Mouse (Mus musculus) layer of hippocampus, adult 9-10 months (tissue): ENCODE data around the gene Slc45a3.

Experiments
- DNase-seq: peaks from one replicate; pipeline ENCODE4 v3.0.0; 2022; ENCODE audit warnings: low spot score

The Slc45a3 gene

DNA sequence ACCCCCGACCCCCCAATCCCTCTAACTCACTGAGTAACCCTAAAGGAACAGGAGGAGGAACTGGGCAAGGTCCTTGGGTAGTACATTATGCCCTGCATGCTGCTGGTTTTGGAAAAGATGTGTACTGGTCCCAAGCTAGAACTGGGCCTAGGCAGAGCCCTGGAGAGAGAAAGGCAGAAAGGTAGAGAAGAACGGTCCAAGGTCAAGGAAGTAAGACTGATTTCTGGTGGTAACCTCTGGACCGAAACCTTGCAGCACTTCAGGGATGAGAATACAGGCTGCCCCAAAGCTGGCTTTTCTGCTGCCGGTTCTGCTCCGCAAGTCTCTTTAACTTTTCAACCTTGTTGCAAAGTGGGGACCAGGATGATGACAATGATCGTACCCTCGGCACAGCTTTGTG lies 1.8 kb downstream of the Slc45a3 start:
- DNase-seq: no peak

DNA sequence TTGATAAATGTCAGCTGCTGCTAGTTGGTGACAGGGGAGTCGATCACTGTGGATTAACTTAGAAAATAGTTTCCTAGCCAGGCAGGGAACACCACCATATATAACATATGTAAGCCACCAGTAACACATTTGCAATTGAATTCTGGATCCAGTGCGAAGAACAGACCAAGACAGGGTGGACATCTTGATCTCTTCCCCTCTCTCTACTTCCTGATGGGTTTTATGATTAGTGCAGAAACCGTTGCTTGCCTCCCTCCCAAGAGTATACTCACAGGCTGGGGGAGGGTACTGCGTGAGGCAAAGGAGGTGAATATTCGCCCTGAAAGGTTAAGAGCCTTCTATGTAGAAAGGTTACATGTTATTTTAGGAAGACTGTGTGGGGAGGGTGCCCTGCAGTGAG lies 3.1 kb downstream of the Slc45a3 start:
- DNase-seq: no peak

DNA sequence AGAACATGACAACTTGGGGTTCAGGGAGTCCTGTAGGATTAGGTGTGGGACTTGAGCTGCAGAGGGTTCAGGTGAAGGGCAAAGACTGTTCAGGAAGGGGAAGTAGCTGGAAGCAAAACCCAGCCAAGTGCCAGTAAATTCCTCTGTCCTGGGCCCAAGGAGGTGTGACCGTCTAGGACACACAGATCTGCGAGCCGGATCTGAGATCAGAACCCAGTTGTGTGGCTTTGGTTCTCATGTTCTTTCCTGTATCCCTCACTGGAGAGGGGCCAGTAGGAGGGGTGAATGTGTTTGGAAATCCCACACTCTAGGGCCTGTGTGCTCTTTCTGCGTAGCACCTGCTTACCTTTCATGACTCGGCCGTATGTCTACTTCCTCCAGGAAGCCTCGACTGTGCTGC lies 4.6 kb downstream of the Slc45a3 start:
- no peak for DNase-seq

DNA sequence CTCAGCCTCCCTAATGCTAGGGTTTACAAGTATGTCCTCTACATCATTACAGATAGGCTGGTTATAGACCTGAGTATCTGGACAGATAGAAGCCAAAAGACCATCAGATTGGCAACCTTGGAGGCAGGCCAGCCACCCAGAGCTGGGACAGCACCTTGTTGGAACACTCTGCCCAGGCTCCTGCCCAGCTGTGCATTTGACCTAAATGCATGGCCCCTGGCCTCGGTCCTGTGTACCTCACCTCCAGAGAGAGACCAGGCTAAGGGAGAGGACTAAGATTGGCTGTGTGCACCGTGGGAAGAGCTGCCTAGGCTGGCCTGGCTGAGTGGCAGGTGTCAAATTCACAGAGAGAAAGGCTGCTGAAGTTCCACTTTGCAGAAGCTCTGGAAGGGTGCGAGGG lies 5.8 kb downstream of the Slc45a3 start:
- DNase-seq: no peak

DNA sequence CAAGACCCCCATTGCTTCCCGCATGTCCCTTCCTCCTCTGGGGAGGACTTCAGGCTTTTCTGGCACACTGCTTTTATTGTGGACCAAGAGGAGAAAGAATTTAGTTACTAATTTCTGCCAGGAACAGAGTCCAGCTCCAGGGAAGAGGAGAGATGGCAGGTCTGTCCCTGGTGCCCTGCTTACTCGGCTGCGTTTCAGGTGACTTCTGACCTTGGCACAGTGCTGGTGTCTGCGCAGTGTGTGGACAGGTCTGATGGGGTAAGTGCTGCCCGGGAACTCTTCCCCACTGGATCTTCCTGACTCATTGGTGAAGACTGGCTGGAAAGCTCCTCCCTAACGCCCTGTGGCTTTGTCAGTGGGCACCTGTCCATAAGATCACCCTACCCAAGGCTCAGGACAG lies 6.2 kb downstream of the Slc45a3 start:
- DNase-seq: no peak

DNA sequence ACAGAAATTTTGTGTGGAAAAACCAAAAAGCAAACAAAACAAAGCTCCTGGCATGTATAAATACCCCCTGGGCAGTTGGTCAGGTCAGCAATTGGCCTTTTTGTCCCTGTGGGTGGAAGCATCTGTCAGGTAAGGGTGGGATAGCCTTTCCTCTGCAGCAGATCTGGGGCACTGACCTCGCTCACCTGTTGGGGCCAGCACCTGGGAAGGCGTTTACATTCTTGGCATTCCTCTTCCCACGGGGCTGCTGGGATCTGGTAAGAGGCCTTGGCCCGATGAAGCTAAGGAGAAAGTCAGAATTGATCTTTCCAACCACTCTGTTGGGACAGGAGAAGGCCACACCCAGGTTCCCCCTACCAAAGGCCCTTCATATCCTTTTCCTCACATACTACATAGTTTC lies 7.1 kb downstream of the Slc45a3 start:
- no peak for DNase-seq

DNA sequence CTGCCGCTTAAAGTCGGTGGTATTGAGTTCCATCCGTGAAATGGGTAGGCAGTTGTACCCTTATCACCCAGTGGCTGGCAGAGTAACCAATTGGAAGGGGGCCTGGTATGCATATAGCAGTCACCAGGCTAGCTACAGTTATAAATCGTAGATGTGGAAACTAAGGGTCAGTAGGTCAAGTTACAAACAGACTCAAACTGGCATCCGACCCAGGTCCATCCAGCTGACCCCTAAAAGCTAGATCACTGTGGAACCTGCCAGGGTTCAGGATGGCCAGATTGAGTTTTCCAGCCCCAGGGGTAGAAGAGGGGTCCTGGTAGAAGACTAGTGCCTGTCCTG lies 7.5 kb downstream of the Slc45a3 start:
- no peak for DNase-seq

DNA sequence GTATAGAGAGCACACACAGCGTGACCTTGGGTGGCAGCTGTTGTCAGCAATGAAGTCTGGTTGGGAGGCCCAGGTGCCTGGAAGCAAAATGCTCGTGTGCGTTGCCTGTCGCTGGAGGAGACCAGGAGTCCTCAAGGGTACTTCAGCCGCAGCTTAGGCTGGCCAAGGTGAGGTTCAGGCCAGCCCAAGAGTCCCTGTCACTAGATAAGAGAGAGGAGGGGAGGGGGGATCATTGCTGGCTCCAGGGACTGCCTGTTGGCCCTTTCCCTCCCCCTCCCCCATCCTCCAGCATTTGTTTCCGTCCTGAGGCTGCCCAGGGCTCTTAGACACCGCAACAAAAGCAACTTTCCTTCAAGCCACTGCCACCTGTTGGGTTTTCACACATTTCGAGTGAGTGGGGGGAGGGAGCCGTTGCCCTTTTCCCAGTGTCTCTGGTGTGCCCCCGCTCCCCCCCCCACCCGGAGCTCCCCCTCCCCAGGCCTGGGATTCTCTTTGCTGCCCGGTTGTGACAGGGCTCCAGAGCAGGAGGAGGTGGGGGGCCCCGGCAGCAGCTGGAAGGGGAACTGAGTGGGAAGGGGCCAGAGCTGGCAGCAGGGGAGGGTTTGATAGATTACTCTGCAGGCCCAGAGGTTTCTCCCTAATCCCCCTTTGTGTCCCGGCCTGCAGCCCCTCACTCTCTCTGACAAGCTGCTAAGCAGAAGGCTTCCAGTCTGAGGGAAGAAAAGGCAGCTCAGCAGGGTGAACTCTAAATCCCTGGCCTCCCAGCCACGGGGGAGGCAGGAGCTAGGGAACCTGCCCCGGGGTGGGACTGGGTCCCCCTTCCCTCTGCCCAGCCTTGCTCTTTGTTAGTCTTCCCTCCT lies 8.1 kb downstream of the Slc45a3 start:
- DNase-seq: no peak

DNA sequence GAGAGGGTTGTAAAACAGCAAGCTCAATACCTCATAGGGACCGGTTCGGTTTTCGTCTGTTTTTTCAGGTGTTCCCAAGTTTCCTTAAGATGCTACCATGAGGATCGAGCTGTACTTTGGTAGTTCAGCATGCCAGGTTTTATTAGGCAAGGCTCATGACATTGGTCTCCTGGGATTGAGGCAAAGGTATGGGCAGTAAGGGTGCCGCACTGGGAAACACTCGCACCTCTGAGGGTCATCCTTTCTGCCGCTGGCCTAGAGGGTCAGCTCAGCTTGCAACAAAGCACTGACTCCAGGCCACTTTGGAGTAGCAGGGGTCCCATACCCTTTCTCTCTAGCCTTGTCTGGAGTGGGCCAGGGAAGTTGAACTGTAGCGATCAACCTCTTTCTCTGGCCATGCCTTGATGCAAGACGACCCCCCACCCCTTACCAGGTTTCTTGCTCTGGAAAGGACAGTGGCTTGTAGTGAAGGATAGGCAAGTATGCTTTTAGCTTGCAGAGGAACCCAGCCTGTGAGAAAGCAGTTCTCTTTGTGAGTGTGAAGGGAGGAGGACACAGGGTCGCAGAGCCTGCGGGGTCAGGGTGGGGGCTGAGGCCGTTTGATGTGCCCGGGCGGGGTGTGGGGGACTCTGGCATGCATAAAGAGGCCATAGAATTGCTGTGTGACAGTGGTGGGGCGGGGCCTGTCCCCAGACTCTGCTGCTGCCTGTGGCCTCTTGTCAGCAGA lies 9.2 kb downstream of the Slc45a3 start:
- DNase-seq: no peak

DNA sequence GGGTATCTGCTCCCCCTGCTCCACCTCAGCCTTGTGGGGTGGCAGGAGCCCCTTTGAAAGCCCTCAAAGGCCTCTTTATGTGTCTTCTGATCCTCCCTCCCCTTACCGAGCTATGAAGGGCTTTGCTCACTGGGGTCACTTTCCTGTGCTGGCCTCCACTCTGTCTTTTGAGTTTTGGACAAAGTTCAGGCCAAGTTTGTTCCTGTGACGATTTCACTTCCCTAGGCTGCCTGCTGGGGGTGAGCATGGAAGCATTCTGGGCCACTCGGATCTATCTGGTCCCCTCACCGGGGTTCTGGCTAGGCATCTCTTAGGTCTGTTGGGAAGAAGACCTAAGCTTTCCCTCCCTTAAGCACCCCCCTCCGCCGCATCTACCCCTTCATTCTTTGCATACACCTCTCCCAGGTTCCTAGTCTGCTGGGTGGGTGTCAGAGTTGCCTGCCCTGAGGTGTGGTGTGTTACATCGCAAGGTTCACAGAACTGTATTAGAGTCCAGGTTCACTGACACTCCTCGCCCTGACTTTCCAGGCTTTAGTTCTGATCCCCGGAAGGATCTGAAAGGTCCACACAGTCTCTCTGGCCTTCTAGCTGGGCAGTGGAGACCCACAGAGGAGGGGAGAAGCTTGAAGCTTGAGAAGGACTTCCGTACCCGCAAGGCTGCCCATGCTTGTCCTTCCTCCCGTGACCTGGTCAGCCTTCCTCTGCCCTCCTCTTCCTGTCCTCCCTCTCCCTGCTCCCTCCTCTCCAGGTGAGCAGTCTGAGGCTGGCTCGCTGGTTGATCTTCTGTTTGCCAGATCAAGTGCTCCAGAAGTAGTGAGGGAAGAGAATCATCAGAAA lies 9.9 kb downstream of the Slc45a3 start:
- DNase-seq: no peak

DNA sequence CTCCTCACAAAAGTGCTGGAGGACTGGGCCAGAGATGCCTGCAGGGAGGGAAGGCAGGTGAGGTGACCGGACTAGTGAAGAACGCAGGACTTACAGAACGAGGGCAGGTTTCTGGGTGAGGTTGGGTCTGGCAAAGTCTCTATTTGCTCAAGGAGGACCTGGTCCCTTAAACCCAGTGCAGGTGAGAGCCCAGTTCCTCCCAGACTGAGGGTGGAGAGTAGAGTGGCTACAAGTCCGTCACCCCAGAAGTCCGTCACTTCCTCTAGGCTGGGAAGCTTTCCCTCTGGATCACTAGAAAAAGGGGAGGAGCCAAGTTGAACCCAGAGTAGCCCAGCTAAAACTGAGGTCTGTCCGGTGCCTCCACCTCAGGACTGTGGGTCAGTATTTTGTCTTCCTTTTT lies 11.2 kb downstream of the Slc45a3 start:
- DNase-seq: no peak

DNA sequence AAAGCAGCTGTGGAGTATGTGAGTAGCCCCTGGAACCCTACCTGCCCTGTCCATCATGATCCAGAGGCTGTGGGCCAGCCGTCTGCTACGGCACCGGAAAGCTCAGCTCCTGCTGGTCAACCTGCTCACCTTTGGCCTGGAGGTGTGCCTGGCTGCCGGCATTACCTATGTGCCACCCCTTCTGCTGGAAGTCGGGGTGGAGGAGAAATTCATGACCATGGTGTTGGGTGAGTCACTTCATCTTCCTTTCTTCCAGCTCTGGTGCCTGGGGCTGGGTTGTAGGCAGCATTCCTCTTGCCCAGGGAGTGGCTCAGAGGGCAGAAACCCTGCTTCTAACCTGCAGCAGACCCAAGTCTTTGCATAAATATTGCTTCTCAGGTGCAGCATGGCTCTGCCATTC lies 14.1 kb downstream of the Slc45a3 start:
- DNase-seq: no peak

DNA sequence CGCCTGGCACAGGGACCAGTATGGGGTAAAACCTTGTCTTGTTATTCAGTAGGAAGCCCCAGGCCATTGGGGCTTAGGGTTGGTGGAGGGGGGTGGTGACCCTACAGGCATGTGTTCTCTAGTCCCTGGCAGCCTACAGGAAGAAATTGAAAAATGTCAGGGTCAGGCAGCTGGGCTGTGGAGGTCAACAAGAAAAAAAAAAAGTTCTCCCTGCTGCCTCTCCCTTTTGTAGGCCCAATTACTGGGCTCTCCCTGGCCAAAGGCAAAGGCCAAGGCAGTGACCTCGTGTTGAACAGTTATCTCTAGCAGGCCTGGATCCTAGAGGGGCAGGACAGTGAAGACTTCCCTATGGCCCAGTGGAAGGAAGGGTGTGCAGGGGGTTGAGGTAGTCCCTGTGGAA lies 17.7 kb downstream of the Slc45a3 start:
- no peak for DNase-seq

DNA sequence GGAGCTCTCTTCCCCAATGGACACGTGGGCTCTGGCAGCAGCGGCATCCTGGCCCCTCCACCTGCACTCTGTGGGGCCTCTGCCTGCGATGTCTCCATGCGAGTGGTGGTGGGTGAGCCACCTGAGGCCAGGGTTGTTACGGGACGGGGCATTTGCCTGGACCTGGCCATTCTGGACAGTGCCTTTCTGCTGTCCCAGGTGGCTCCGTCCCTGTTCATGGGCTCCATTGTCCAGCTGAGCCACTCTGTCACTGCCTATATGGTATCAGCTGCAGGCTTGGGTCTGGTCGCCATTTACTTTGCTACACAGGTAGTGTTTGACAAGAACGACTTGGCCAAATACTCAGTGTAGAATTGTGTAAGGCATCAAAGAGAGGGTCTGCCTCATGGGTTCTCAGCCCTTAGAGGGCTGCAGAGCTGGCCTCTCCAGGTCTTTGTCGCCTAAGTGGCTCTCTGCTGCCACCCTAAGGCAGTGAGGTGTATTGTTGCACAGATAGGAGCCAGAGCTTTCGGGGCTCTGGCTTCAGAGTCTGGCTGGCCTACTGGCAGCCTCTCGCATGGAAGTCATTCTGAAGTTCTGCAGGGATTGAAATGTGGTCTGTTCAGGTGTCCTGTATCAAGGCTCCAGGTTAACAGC lies 18.7 kb downstream of the Slc45a3 start:
- DNase-seq: peak; percentile 57

DNA sequence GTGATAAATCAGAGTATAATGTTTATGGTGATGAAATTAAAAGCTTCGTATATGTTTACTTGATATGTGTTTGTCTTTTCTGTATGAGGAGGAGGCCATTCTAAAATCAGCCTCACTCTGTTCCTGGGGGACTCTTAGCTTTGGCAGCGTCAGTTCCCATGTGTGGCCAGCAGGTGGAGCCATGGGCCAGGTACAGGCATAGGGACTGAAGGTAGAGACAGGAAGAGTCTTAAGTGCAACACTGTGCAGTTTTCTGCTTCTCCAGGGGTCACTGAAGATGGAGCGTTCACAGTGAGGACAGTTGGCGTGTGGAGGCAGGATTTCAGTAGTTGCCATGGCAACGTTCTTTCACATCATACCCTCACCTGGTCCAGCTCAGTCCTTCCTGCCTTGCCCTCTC lies 20.1 kb downstream of the Slc45a3 start:
- DNase-seq: peak; percentile 61

DNA sequence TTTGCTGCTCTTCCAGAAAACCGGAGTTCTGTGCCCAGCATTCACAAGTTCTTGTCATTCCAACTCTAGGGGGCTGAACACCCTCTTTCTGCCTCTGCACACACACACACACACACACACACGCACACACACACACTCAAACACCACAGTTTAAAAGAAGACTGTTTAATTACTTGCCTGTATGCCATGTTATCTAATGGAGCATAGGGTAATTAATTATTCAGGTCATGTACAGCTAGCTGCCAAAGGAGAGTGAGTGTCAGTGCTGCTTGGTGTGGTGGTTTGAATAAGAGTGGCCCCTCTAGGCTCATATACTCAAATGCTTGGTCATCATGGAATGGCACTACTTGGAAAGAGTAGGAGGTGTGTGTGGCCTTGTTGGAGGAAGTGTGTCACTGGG lies 21.0 kb downstream of the Slc45a3 start:
- DNase-seq: no peak

DNA sequence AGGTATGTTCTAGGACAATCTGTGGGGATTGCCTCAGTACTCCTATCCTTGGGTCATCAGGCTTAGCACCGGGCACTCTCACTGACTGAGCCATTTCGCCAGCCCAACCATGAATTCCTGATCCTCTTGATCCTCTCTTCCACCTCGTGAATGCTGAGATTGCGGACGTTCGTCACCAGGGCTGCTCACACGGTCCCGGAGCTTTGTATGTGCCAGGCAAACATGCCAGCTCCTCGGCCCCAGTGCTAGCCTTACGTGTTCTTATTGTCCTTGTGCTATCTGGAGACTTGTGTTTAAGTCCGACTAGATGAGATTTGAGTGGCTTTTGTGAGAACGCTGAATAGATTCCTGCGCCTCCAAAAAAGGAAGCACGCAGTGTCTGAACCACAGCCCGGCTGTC lies 24.7 kb downstream of the Slc45a3 start:
- DNase-seq: no peak

DNA sequence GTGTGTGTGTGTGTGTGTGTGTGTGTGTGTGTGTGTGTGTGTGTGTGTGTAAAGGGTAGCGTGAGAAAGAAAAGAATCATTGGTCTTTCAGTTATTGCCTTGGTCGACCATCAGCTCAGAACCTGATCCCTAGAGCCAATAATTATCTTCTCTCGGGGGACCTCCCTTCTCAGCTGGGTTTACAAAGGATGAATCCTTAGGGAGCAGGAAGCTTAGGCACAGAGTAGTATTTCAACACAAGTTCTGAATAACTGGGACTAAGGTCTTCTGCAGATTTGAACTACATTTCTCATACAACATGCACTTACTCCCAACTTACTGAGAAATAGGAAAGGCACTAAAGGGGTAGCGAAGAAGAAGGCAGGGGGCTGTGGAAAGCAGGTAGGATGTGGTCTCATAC lies 26.7 kb downstream of the Slc45a3 start:
- no peak for DNase-seq

DNA sequence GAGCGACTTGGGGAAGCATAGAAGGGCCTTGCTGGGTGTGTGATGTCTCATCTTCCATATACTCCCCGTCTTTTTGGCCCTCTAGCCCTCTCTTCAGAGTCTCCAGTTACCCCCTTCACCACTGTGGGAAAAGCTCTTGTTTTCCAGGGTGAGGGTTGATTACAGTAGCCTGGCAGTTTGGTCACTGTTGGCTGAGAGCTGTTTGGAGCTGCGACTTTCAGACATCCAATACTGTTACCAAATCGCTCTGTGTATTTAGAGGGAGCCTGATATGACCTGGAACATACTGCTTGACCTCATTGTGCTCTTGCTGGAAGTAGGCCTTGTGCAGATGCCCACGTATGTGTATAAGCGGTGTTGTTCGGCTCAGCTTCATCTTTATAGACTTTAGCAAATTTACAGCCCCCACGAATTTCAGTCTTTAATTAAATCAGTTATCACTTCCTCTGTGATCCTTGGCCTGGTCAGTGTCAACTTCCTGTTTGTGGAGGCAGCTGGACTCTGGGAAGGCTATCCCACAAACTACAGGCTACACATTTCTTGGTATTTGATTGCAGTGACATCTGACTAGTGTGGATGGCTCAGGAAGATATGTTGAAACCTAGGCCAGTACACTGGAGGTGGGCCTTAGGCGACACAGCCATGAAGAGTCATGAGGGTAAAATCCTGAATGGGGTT lies 27.5 kb downstream of the Slc45a3 start:
- DNase-seq: no peak

DNA sequence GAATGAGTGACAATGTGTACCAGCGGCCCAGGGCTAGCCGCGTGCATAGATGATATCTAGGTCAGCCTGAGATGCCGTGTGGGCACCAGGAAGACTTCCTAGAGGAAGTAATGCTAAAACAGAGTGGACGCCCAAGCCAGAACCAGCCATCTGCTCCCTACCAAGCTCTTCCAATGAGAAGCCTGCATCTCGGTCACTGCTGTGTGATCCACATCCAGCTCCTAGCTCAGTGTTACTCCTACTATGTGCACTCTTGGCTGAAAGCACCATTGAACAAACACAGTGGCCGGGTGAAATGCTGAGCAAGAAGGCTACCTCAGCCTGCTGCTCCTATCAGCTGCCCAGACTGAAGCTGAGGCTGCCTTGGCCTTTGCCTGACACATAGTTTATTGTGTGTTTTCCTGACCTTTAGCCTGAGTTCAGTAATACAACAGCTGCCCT lies 29.8 kb downstream of the Slc45a3 start:
- no peak for DNase-seq

DNA sequence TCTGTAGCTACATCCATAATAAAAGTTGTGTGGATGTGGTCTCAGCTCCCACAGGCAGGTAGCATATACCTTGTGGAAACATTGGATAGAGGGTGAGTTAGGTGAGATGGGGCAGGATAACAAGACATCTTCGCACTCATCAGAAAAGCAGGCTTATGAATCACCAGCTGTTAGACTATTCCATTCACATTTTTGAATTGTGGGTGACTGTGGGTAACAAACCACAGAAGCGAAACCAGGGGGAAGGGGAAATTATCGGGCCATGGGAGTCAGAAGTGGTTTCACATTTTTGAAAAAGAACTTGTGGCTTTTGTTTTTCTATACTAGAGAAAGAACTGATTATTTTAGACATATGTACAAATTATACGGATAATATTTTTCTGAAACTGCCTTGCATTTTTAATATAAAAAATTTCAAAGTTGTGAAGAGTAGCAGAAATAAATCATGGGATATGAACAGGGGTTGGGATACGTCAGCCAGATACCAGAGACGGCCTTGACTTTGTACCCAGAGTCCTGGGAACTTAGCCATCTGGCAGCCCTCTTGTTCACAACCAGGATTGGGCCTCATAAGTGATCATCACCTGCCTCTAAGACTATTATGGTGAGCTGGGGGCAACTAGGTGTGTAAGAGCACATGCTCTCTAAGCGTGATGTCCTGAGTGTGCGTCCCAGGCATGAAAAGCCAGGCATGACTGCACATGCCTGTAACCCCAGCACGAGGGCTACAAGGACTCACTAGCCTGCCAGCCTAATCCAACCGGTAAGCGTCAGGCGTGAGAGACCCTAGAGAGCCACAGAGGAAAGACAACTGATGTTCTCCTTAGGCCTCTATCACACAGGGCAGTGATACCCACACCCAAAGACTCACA lies 30.6 kb downstream of the Slc45a3 start:
- DNase-seq: no peak
